Mouse (Mus musculus) lung, adult 2 months (tissue): ENCODE measurements around the gene Gjc1. TPM values are rescaled to one million over a fixed set of nuclear protein-coding genes. Genes with fewer than 3 reads are reported as not detected.

Source experiments
- DNase-seq: peaks from one replicate; pipeline ENCODE4 v3.0.0; 2022
- H3K4me1 ChIP-seq: fragments of 200-500 bp; 2 replicates; pipeline ENCODE4 v1.6.1; 2011; ENCODE audit warnings: low read length; ENCODE audit not compliant: control insufficient read depth, insufficient read depth
- H3K4me3 ChIP-seq: fragments of 200-500 bp; replicated peaks from 2 replicates; pipeline ENCODE3; 2011; ENCODE audit warnings: low read depth, mild to moderate bottlenecking, control low read depth, low read length; ENCODE audit errors: extremely low read depth
- CTCF ChIP-seq: fragments of 200-500 bp; IDR thresholded peaks from 2 replicates; pipeline ENCODE4 v1.5.1; 2011; ENCODE audit warnings: mild to moderate bottlenecking, low read length, control low read depth; ENCODE audit not compliant: insufficient read depth
- POLR2A ChIP-seq: fragments of 200-500 bp; IDR thresholded peaks from 2 replicates; pipeline ENCODE4 v1.6.1; 2011; ENCODE audit warnings: low read depth, mild to moderate bottlenecking, control low read depth, low read length, borderline replicate concordance; ENCODE audit errors: extremely low read depth
- WGBS: fragments of 180-500 bp; shearing (Covaris S2); methylation state at CpG from one replicate; pipeline ENCODE4 v1.1.7; 2018; 5-methylcytosine and 5-hydroxymethylcytosine counted together
- polyA plus RNA-seq: library from polyadenylated mRNA; depleted of rRNA; stranded (reverse); fragments of >200 nt; gene quantifications from 2 replicates; pipeline ENCODE4 v1.2.3, GENCODE M21; 2012

The Gjc1 gene
- polyA plus RNA-seq, 1 experiment: 14.8 TPM

GRCm38 (mm10) chr11:102837385-102837784, 17.9 kb upstream of the Gjc1 start:
- no peak for DNase-seq
- H3K4me1 ChIP-seq: no peaks in the 10 kb centered on the region
- H3K4me3 ChIP-seq: peak overlapping the region; percentile 42
- no peak for TF ChIP-seq CTCF
- TF ChIP-seq POLR2A: no peak
- WGBS: 84% methylated on average over 1 of the region's 1 CpGs

DNA sequence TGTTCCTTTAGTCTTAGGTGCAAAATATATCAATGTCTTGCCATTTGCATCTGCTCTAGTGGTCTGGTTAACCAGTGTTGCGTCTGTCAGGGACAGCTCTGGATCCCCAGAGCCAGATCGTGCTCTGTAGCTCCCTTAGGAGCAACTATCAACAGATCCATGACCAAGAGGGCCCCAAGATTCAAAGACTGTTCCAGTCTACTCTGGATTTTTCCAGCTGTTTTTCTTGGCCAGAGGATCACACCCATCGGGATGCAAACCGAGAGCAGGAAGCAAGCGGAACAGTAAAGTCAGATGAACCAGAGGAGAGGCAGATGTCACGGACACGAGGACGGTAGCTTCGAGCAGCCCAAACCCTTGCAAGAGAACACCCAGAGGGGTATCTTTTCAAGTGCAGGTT, 16.6 kb upstream of the Gjc1 start:
- H3K4me3 ChIP-seq: peak overlapping the region; percentile 22
- no peak for TF ChIP-seq POLR2A
- TF ChIP-seq CTCF: no peak
- 80% methylated on average over 9 of the region's 9 CpGs for WGBS
- H3K4me1 ChIP-seq: no peaks in the 10 kb centered on the region
- no peak for DNase-seq

- Histone ChIP-seq H3K4me1 (no peaks in the 10 kb centered on the region), H3K4me3 (peak within 1 kb of the TSS; percentile 27)
- WGBS: 63% methylated on average over 4 of the region's 4 CpGs
- TF ChIP-seq CTCF (no peak), POLR2A (no peak)
- no peak for DNase-seq
Measured at GRCm38 (mm10) chr11:102835549-102835948, 16.0 kb upstream of the Gjc1 start, which contains the start of gene Higd1b. Gene Higd1b, plus strand, starts transcription at chr11:102835849.

DNA sequence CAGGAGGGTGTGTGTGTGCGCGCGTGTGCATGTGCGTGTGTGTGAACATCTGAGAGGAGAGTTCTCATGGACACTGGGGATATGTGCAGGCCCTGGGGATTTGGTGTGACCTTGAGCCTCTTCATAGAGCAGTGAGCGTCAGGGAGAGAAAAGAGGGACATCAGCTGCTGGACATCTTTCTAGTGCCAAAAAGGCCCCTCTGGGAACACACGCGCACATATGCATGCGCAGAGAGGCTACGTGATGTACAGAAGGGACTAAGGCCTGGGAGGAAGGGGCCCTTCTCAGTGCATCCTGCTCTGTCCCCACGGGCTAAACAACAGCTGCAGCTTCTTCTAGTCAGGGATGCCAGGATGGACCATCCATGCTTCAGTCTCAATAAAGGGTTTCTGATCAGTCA, 14.7 kb upstream of the Gjc1 start:
- 79% methylated on average over 10 of the region's 10 CpGs for WGBS
- H3K4me1 ChIP-seq: no peaks in the 10 kb centered on the region
- TF ChIP-seq POLR2A (no peak), CTCF (no peak)
- no peak overlapping the region for H3K4me3 ChIP-seq
- DNase-seq: no peak

- no peak for DNase-seq
- TF ChIP-seq POLR2A (no peak), CTCF (no peak)
- H3K4me3 ChIP-seq: no peak overlapping the region
- 52% methylated on average over 18 of the region's 18 CpGs for WGBS
- H3K4me1 ChIP-seq: no peaks in the 10 kb centered on the region
Measured at GRCm38 (mm10) chr11:102832700-102833297, 13.3 kb upstream of the Gjc1 start.

- DNase-seq: no peak
- no peaks in the 10 kb centered on the region for H3K4me1 ChIP-seq
- WGBS: 59% methylated on average over 4 of the region's 4 CpGs
- H3K4me3 ChIP-seq: no peak overlapping the region
- TF ChIP-seq CTCF (no peak), POLR2A (no peak)
Measured at GRCm38 (mm10) chr11:102830276-102830675, 10.8 kb upstream of the Gjc1 start.

- no peaks in the 10 kb centered on the region for H3K4me1 ChIP-seq
- no peak for DNase-seq
- 60% methylated on average over 4 of the region's 4 CpGs for WGBS
- no peak overlapping the region for H3K4me3 ChIP-seq
- TF ChIP-seq POLR2A (no peak), CTCF (no peak)
Measured at GRCm38 (mm10) chr11:102827097-102827496, 7.6 kb upstream of the Gjc1 start.

DNA sequence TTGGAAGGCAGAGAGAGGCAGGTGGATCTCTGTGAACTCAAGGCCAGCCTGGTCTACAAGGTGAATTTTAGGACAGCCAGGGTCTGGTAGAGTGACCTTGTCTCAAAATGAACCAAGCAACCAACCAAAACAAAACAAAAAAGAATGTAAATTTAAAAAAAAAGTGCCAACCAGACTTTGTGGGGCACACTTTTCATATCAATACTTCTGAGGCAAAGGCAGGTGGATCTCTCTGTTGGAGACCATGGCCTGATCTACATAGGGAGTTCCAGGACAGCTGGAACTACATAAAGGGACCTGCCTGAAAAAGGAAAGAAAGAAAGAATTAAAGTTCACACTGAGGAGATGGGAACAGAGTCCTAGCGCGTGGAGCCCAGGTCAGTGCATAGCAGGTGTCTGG, 7.0 kb upstream of the Gjc1 start:
- DNase-seq: no peak
- Histone ChIP-seq H3K4me3 (no peak overlapping the region), H3K4me1 (no peaks in the 10 kb centered on the region)
- TF ChIP-seq CTCF (no peak), POLR2A (no peak)
- 85% methylated on average over 2 of the region's 2 CpGs for WGBS

DNA sequence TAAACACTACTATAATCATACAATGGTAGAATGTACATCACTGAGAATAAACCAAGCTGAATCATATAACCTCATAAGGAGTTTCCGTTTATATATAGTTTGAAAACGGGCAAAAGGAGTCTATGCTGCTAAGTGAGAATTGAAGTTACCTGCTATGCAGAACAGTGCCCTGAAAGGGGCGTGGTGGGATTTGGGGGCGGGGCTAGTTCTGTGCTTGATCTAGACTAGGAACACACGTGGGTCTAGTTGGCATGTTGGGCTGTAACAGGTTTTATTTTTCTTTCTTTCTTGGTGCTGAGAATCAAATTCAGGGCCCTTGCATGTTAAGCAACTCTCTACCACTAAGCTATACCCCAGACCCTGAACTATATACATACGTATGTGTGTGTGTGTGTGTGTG, 1.7 kb upstream of the Gjc1 start:
- DNase-seq: no peak
- WGBS: 44% methylated on average over 6 of the region's 6 CpGs
- TF ChIP-seq CTCF (no peak), POLR2A (no peak)
- Histone ChIP-seq H3K4me3 (no peak overlapping the region), H3K4me1 (no peaks in the 10 kb centered on the region; the same call in 1 of the 2 replicates)

DNA sequence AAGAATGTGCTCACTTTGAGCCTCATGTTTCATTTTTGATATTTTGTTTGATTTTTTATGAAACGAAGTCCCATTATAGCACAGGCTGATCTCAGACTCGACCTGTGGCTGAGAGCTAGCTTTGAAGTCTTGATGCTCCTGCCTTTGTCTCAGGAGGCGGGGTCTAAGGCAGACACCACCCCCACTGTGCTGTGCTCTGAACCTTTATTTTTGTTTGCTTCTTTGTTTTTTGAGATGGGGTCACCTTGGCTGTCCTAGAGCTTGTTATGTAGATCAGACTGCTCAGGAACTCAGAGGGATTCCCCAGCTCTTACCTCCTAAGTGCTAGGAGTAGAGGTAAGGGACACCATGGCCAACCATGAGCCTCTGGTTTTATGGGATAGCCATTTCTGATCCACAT, 932 bp upstream of the Gjc1 start:
- TF ChIP-seq POLR2A: no peak
- TF ChIP-seq CTCF: no peak
- Histone ChIP-seq H3K4me3 (no peak overlapping the region), H3K4me1 (no peaks in the 10 kb centered on the region; the same call in 1 of the 2 replicates)
- 45% methylated on average over 3 of the region's 3 CpGs for WGBS
- no peak for DNase-seq
